Mouse (Mus musculus): Measurements from ENCODE around the gene Gm20388.
A peak's percentile ranks its signal among the peaks of the same experiment; 100 is the strongest.

Gene Gm20388

GRCm38 (mm10) chr8:121806126-121806525, 1895.5 kb downstream of the Gm20388 start:
- no peak for DNase-seq (ENCODE audit: low spot score in 2 of 2)

GRCm38 (mm10) chr8:121808032-121808431, 1897.4 kb downstream of the Gm20388 start:
- DNase-seq (ENCODE audit: low spot score in 2 of 2): no peak

- peak in 1 of 2 experiments; percentile 68 for DNase-seq (ENCODE audit: low spot score in 2 of 2)
Measured at GRCm38 (mm10) chr8:121809524-121810155, 1899.0 kb downstream of the Gm20388 start.

DNA sequence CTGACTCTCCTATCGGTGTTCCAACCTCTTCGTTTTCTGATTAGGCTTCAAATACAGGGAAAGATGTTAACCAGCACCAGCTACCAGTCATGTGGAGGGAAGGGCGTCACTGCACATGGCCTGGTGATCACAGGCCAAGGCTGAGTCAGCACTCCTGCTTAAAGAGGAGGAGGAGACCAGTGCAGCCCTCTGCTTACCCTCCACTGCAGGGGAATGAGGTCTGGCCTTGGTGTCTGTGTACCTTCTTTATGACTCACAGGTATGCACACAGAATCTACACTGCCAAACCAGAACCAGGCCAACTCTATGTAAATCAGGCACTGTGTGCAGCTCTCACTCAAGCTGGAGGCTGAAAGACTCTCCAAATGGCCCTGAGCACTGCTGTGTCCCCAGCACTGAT, 1900.9 kb downstream of the Gm20388 start:
- no peak for DNase-seq (ENCODE audit: low spot score in 2 of 2)

- DNase-seq (ENCODE audit: low spot score in 2 of 2): no peak
Measured at GRCm38 (mm10) chr8:121811931-121812570, 1901.4 kb downstream of the Gm20388 start.

GRCm38 (mm10) chr8:121818226-121818625, 1907.6 kb downstream of the Gm20388 start:
- DNase-seq (ENCODE audit: low spot score in 2 of 2): no peak

GRCm38 (mm10) chr8:121820840-121821239, 1910.2 kb downstream of the Gm20388 start:
- DNase-seq (ENCODE audit: low spot score in 2 of 2): no peak

DNA sequence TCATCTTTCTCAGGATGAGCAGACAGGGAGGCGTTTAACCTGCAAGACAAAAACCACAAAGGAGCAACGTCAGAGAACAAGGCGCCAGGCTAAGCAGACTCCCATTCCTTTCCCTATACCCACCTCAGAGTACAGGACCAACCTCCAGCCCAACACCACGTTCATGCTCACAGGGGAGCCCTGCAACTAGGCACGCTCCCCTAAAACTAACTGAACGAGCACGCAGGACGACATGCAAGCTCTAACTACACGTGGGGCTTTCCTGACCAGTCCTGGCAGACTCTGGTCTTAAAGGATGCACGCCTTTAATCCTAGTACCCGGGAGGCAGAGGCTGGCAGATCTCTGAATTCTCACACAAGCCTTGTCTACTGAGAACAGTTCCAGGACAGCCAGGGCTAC, 1910.7 kb downstream of the Gm20388 start:
- no peak for DNase-seq (ENCODE audit: low spot score in 2 of 2)

DNA sequence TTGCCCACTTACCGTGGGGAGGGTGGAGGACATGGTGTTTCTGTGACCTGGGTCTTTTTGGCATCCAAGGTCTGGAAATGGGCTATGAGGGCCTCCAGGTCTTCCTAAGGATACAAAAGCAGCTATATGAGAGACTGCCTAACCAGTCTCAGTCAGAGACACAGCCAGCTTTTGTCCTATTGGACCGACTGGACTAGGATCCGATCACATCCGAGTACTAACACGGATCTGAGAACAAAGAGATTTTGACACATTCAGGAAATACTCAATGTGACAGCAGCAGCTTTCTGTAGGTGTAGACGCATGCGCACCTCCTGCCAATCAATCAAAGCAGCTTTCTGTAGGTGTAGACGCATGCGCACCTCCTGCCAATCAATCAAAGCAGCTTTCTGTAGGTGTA, 1911.1 kb downstream of the Gm20388 start:
- DNase-seq (ENCODE audit: low spot score in 2 of 2): no peak

- no peak for DNase-seq (ENCODE audit: low spot score in 2 of 2)
Measured at GRCm38 (mm10) chr8:121827726-121828125, 1917.1 kb downstream of the Gm20388 start.

DNA sequence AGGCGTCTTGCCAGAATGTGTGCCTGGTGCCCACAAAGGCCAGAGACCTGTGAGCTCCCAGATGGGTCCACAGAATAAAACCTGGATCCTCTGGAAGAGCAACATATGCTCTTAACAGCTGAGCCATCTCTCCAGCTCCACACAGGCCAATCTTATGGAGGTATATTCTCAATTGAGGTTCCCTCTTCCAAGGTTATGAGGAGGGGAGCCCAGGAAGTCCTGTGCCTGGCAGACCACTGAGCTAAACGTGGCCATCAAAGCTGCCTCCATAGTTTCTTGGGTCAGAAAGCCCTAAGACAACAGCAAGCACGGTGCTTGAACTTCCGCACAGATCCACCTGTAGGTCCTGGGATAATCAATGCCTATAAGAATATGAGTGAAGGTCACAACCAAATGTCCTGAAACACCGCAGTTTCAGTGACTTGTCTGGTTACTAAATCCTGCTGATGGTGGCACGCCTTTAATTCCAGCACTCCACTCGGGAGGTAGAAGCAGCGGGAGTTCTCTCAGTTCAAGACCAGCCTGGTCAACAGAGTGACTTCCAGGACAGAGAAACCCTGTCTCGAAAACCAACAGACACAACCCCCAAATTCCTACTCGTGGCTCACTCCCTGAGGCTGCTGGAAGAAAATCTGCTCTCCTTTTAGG, 1917.9 kb downstream of the Gm20388 start:
- DNase-seq (ENCODE audit: low spot score in 2 of 2): no peak

- peak; percentile 66 to 92 for DNase-seq (ENCODE audit: low spot score in 2 of 2)
Measured at GRCm38 (mm10) chr8:121829048-121829776, 1918.6 kb downstream of the Gm20388 start, which contains the start of gene Klhdc4. Klhdc4 (minus strand) TSS chr8:121829569.

GRCm38 (mm10) chr8:121829777-121830362, 1919.2 kb downstream of the Gm20388 start:
- DNase-seq (ENCODE audit: low spot score in 2 of 2): no peak

DNA sequence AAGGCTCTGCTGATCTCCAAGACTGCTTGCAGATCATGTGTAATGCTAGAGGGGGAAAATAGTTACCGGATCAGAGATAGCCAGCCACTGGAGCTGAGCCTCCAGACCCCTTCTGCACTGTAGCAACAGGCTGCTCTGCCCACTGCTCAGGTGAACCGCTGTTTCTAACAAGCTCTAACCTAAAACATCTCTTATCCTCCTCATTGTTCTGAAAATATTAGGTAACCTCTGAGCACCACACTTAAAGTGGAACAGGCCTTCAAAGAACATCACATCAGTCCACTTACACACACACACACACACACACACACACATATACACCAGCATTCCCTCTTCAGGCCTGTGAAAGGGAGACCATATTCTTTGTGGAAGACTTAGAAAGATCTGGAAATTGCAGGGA, 1921.4 kb downstream of the Gm20388 start:
- no peak for DNase-seq (ENCODE audit: low spot score in 2 of 2)

- peak in 1 of 2 experiments; percentile 89 for DNase-seq (ENCODE audit: low spot score in 2 of 2)
Measured at GRCm38 (mm10) chr8:121832503-121832902, 1921.9 kb downstream of the Gm20388 start.

GRCm38 (mm10) chr8:121841242-121841641, 1930.6 kb downstream of the Gm20388 start:
- peak in 1 of 2 experiments; percentile 82 for DNase-seq (ENCODE audit: low spot score in 2 of 2)

DNA sequence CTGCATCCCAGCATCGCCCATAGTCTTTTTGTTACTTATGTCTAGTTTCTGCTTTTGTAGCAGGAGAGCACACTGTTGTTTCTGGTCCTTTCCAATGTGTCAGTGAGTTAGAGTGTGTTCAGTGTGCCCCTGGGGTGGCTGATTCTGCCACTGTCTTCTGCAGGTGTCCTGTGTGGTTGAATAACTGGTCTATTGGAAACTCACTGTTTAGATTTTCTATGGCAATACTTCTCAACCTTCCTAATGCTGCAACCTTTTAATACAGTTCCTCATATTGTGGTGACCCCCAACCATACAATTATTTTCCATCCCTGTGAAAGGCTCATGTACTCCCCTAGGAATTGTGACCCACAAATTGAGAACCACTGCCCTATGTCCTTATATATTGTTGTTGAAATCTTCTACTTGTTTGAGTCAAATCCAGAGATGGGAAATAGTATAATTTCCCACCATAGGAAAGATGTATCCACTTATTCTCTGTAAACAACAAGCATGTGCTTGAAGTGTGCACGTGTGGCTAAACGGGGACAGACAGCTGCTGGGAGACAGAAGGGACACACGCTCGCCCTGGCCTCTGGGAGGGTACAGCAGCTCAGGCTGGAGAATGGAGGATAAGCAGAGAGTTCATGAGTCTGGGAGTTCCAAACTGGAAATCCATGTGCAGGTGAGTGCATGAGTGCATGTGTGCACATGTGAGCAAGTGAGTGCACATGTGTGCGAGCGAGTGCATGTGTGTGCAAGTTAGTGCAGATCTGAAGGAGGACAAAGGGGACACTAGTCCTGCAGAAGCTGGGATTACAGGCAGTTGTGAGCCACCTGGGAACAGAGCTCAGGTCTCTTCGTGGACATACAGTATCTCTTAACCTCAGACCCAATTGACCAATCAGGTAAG, 1931.7 kb downstream of the Gm20388 start:
- no peak for DNase-seq (ENCODE audit: low spot score in 2 of 2)

- DNase-seq (ENCODE audit: low spot score in 2 of 2): no peak
Measured at GRCm38 (mm10) chr8:121843184-121843733, 1932.6 kb downstream of the Gm20388 start.

DNA sequence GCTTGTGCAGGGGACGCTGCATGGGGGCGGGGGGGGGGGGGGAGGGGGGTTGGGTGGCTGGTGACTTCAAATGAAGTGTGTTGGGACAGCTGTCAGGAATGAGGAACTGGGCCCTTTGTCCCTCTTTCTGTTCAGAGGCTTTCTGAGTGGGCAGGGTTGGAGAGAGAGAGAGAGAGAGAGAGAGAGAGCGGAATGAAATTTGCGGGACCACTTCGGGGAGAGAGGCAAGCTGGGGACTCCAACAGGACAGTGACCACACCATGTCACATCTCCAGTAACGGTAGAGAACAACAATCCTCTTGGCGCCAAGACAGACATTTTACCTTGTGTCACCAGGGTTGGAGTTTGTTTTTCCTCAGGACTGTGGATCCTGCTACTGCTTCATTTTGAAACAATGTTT, 1934.1 kb downstream of the Gm20388 start:
- DNase-seq (ENCODE audit: low spot score in 2 of 2): no peak

DNA sequence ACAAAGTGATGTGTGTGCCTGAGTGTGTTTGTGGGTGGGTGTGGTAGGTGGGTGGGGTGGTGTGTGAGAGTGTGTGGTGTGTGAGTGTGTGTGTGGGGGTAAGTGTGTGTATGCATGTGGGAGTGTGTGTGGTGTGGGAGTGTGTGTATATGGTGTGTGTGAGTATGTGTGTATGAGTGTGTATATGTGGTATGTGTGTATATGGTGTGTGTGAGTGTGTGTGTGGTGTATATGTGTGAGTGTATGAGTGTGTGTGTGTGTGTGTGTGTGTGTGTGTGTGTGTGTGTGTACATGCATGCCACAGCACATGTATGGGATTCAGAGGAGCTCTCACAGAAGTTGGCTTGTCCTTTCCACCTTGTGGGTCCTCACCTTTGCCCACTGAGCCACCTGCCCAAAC, 1936.2 kb downstream of the Gm20388 start:
- DNase-seq (ENCODE audit: low spot score in 2 of 2): no peak

Data from left cerebral cortex, adult 9 months (tissue).